In the genomic region with DNA sequence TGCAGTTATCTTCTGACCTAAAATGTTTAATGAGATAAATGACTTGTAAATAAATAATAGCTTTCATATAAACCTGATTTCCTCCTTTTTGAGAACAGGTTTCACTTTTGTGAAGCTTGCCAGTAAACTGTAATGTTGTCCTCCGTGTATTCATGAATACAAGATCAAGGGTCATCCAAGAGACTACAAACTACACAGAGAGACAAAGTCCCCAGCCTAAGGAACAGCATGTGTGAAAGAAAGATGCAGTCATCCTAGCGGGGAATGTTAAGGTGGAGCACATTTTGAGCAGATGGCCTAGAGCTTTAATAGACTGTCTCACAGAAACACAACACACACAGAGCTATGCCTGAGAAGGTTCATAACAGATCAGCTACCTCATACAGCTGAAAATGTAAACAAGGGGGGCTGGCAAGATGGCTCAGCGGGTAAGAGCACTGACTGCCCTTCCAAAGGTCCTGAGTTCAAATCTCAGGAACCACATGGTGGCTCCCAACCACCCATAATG, we compare ENCODE assay signal across 19 mouse cellular contexts.
A peak's percentile ranks its signal among the peaks of the same experiment; 100 is the strongest.
DNase-seq lines count a peak whose midpoint lies in the region; ATAC-seq and TF ChIP-seq lines count a peak whose summit lies in the region.
"Had no signal": no experiment of that assay in that cellular context is flagged by ENCODE, and none has a peak within 500 bp of the region (broad histone marks: within the 10 kb centered on the region; RNA-seq: fewer than 3 reads in every experiment).

No protein-coding gene starts in this region.

- WGBS in forebrain, embryonic 14.5 days, result 57% methylated on average over 3 of the region's 3 CpGs
- 63% methylated on average over 3 of the region's 3 CpGs for WGBS in forebrain, embryonic 12.5 days
- WGBS in hindbrain, postnatal 0 days, result 52% methylated on average over 3 of the region's 3 CpGs
- WGBS in hindbrain, embryonic 10.5 days, result 72% methylated on average over 3 of the region's 3 CpGs
- WGBS in kidney, postnatal 0 days, result 64% methylated on average over 3 of the region's 3 CpGs
- WGBS in kidney, embryonic 16.5 days, result 75% methylated on average over 3 of the region's 3 CpGs

- peaks cover 21% of the 10 kb centered on the region for H3K4me1 ChIP-seq in forebrain, embryonic 14.5 days (ENCODE audit: control insufficient read depth, insufficient read depth, low read length)
- H3K4me1 ChIP-seq in forebrain, embryonic 12.5 days, result peaks cover 22% of the 10 kb centered on the region; the same call in 1 of the 2 replicates
- no peaks in the 10 kb centered on the region for H3K4me1 ChIP-seq in hindbrain, postnatal 0 days (ENCODE audit: insufficient read depth, low read length)
- peaks cover 13% of the 10 kb centered on the region; the same call in 1 of the 2 replicates for H3K4me1 ChIP-seq in hindbrain, embryonic 10.5 days (replicated peaks)
- H3K4me1 ChIP-seq in kidney, postnatal 0 days (replicated peaks; ENCODE audit: insufficient read depth, low read length), result no peaks in the 10 kb centered on the region
- peaks cover 15% of the 10 kb centered on the region for H3K4me1 ChIP-seq in kidney, embryonic 16.5 days (ENCODE audit: insufficient read depth, low read length)

- H3K4me3 ChIP-seq in forebrain, embryonic 14.5 days (ENCODE audit: low read depth, low read length), result no peak overlapping the region
- H3K4me3 ChIP-seq in forebrain, embryonic 12.5 days (replicated peaks), result no peak overlapping the region
- no peak overlapping the region for H3K4me3 ChIP-seq in hindbrain, postnatal 0 days (ENCODE audit: low read length)
- no peak overlapping the region for H3K4me3 ChIP-seq in hindbrain, embryonic 10.5 days
- no peak overlapping the region for H3K4me3 ChIP-seq in kidney, postnatal 0 days (replicated peaks; ENCODE audit: low read depth, low read length)
- no peak overlapping the region for H3K4me3 ChIP-seq in kidney, embryonic 16.5 days (ENCODE audit: low read length)
- H3K4me3 ChIP-seq: embryonic facial prominence, embryonic 13.5 days; gastrocnemius, adult 2 months; heart, embryonic 13.5 days had no signal

- DNase-seq in forebrain, embryonic 14.5 days (ENCODE audit: low spot score), result no peak
- DNase-seq in hindbrain, postnatal 0 days (ENCODE audit: low spot score), result no peak
- no peak for DNase-seq in hindbrain, embryonic 10.5 days (ENCODE audit: low spot score)
- DNase-seq in kidney, postnatal 0 days (ENCODE audit: low spot score), result no peak
- peak; percentile 47 for DNase-seq in brain, adult 2 months (ENCODE audit: low read depth, low spot score)
- no peak for DNase-seq in right cerebral cortex, adult 2 months (ENCODE audit: low spot score in 2 of 2)
- DNase-seq: adrenal gland, postnatal 10 days; cerebellum, adult 18-20 months; cerebellum, adult 9-11 months; cerebellum, postnatal 36 days; gastrocnemius, adult 2 months; gastrocnemius, postnatal 25 days; heart, postnatal 4 days had no signal

- no peak overlapping the region for H3K4me2 ChIP-seq in forebrain, embryonic 14.5 days (ENCODE audit: low read length)
- H3K4me2 ChIP-seq in forebrain, embryonic 12.5 days, result no peak overlapping the region
- no peak overlapping the region for H3K4me2 ChIP-seq in hindbrain, postnatal 0 days (ENCODE audit: low read depth, low read length)
- H3K4me2 ChIP-seq in kidney, postnatal 0 days (ENCODE audit: low read length), result no peak overlapping the region
- no peak overlapping the region for H3K4me2 ChIP-seq in kidney, embryonic 16.5 days (replicated peaks; ENCODE audit: low read depth, low read length)
- H3K4me2 ChIP-seq: embryonic facial prominence, embryonic 13.5 days; heart, embryonic 13.5 days; hindbrain, embryonic 14.5 days had no signal

- peaks cover 18% of the 10 kb centered on the region; the same call in 1 of the 2 replicates for H3K36me3 ChIP-seq in forebrain, embryonic 14.5 days (ENCODE audit: control insufficient read depth, insufficient read depth, low read length)
- peaks cover 18% of the 10 kb centered on the region; the same call in 1 of the 2 replicates for H3K36me3 ChIP-seq in forebrain, embryonic 12.5 days (replicated peaks)
- peaks cover 11% of the 10 kb centered on the region; the same call in 1 of the 2 replicates for H3K36me3 ChIP-seq in hindbrain, postnatal 0 days (ENCODE audit: insufficient read depth, low read length)
- H3K36me3 ChIP-seq in hindbrain, embryonic 10.5 days, result 0 out of 2 replicates have a peak, but pooled peaks cover 4% of the 10 kb centered on the region
- H3K36me3 ChIP-seq in kidney, postnatal 0 days (ENCODE audit: insufficient read depth, low read length), result no peaks in the 10 kb centered on the region
- no peaks in the 10 kb centered on the region for H3K36me3 ChIP-seq in kidney, embryonic 16.5 days (ENCODE audit: insufficient read depth, low read length)

- H3K27me3 ChIP-seq in forebrain, embryonic 14.5 days (replicated peaks; ENCODE audit: control insufficient read depth, insufficient read depth, low read length), result no peaks in the 10 kb centered on the region
- H3K27me3 ChIP-seq in forebrain, embryonic 12.5 days, result no peaks in the 10 kb centered on the region
- H3K27me3 ChIP-seq in hindbrain, postnatal 0 days (ENCODE audit: insufficient read depth, low read length), result no peaks in the 10 kb centered on the region
- H3K27me3 ChIP-seq in hindbrain, embryonic 10.5 days (ENCODE audit: insufficient read depth, poor library complexity, severe bottlenecking), result no peaks in the 10 kb centered on the region
- H3K27me3 ChIP-seq in kidney, postnatal 0 days (ENCODE audit: insufficient read depth, low read length), result no peaks in the 10 kb centered on the region
- H3K27me3 ChIP-seq in kidney, embryonic 16.5 days (ENCODE audit: insufficient read depth, low read length), result no peaks in the 10 kb centered on the region
- H3K27me3 ChIP-seq: embryonic facial prominence, embryonic 13.5 days; heart, embryonic 13.5 days had no signal

- H3K9ac ChIP-seq in forebrain, embryonic 14.5 days (ENCODE audit: low read length), result no peak overlapping the region
- H3K9ac ChIP-seq in forebrain, embryonic 12.5 days, result no peak overlapping the region
- H3K9ac ChIP-seq in hindbrain, postnatal 0 days (replicated peaks; ENCODE audit: low read length), result no peak overlapping the region
- no peak overlapping the region for H3K9ac ChIP-seq in kidney, postnatal 0 days (ENCODE audit: low read depth, low read length)
- H3K9ac ChIP-seq in kidney, embryonic 16.5 days (replicated peaks; ENCODE audit: low read length), result no peak overlapping the region
- H3K9ac ChIP-seq: embryonic facial prominence, embryonic 13.5 days; heart, embryonic 13.5 days; hindbrain, embryonic 14.5 days had no signal

- no peaks in the 10 kb centered on the region for H3K9me3 ChIP-seq in forebrain, embryonic 14.5 days (replicated peaks; ENCODE audit: control insufficient read depth, low read length)
- H3K9me3 ChIP-seq in forebrain, embryonic 12.5 days, result no peaks in the 10 kb centered on the region
- no peaks in the 10 kb centered on the region for H3K9me3 ChIP-seq in hindbrain, postnatal 0 days (ENCODE audit: low read length)
- H3K9me3 ChIP-seq in hindbrain, embryonic 10.5 days, result no peaks in the 10 kb centered on the region
- H3K9me3 ChIP-seq in kidney, postnatal 0 days (replicated peaks; ENCODE audit: low read length), result no peaks in the 10 kb centered on the region
- no peaks in the 10 kb centered on the region for H3K9me3 ChIP-seq in kidney, embryonic 16.5 days (ENCODE audit: low read length)
- H3K9me3 ChIP-seq: embryonic facial prominence, embryonic 13.5 days; heart, embryonic 13.5 days had no signal

- no peak for TF ChIP-seq CTCF in hindbrain, postnatal 0 days (IDR thresholded peaks at IDR 0.05; ENCODE audit: low read depth)
- no peak for TF ChIP-seq CTCF in kidney, postnatal 0 days (IDR thresholded peaks at IDR 0.05; ENCODE audit: low read depth)

- 0 out of 2 replicates have a peak, but pooled peaks have one; percentile 32 for ATAC-seq in forebrain, embryonic 14.5 days
- ATAC-seq in forebrain, embryonic 12.5 days (ENCODE audit: low FRiP score), result no peak
- ATAC-seq in hindbrain, postnatal 0 days, result no peak
- ATAC-seq in kidney, postnatal 0 days (replicated peaks; ENCODE audit: low FRiP score, low read depth), result peak; percentile 40; the same call in 1 of the 2 replicates
- ATAC-seq in kidney, embryonic 16.5 days (ENCODE audit: low FRiP score, low TSS enrichment), result no peak
- ATAC-seq: inflammation-experienced regulatory T-cells, adult 6 months had no signal

- no peak overlapping the region for H3K27ac ChIP-seq in forebrain, embryonic 14.5 days (ENCODE audit: low read depth, low read length)
- no peak overlapping the region; the same call in 1 of the 2 replicates for H3K27ac ChIP-seq in forebrain, embryonic 12.5 days
- H3K27ac ChIP-seq in hindbrain, postnatal 0 days, result peak overlapping the region; percentile 12; the same call in 1 of the 2 replicates
- no peak overlapping the region for H3K27ac ChIP-seq in hindbrain, embryonic 10.5 days
- H3K27ac ChIP-seq in kidney, postnatal 0 days, result no peak overlapping the region
- no peak overlapping the region for H3K27ac ChIP-seq in kidney, embryonic 16.5 days (ENCODE audit: low read length)
- H3K27ac ChIP-seq: embryonic facial prominence, embryonic 13.5 days; gastrocnemius, adult 2 months; hindbrain, embryonic 14.5 days had no signal

Comparison
In these comparisons a context has a peak if more than half of its experiments do, and no peak if none do; other contexts are left out.
1. ATAC-seq: peak in forebrain, embryonic 14.5 days (single experiment) and kidney, postnatal 0 days (single experiment); none in forebrain, embryonic 12.5 days (single experiment), hindbrain, postnatal 0 days (single experiment) and kidney, embryonic 16.5 days (single experiment).